Mouse (Mus musculus): ENCODE measurements around the gene Ptov1.

- TF ChIP-seq CTCF (IDR thresholded peaks at IDR 0.05; ENCODE audit: low read depth, low read length) (no peak), POLR2A (IDR thresholded peaks at IDR 0.05; ENCODE audit: extremely low read depth, insufficient read depth, low read length) (no peak)
Measured at GRCm38 (mm10) chr7:44840426-44840825, 29.2 kb downstream of the Ptov1 start.
